Mouse (Mus musculus) hindbrain, embryonic 12.5 days (tissue): ENCODE results near the gene Olfr464. TPM values are rescaled to one million over a fixed set of nuclear protein-coding genes. Genes with fewer than 3 reads are reported as not detected.

Experiments
- polyA plus RNA-seq: library from polyadenylated mRNA; unstranded; fragments of >200 nt; fragmentation: Nextera tagmentation; extraction: Ambion mirVana; gene quantifications from 2 replicates; pipeline ENCODE4 v1.2.1, GENCODE M21; 2016

Gene Olfr464
- polyA plus RNA-seq, 1 experiment from 2014 or later = not detected

Other genes starting within 250 kb of the Olfr464 start
- 129 and 141 TPM in 2 replicates for gene Supt4a, start 183.4 kb downstream of the Olfr464 start, polyA plus RNA-seq
- 30.5 and 32.7 TPM in 2 replicates for gene Tspoap1, start 160.4 kb downstream of the Olfr464 start, polyA plus RNA-seq
- gene Mpo, start 127.4 kb downstream of the Olfr464 start, polyA plus RNA-seq = 1.7 and 2.3 TPM in 2 replicates
- 0.53 and 0.79 TPM in 2 replicates for gene Lpo, start 92.7 kb downstream of the Olfr464 start, polyA plus RNA-seq
- 15.9 and 19.5 TPM in 2 replicates for gene Mks1, start 67.8 kb downstream of the Olfr464 start, polyA plus RNA-seq
- 0.15 TPM in 1 of 2 replicates, not detected in the other for gene Epx, start 45.4 kb downstream of the Olfr464 start, polyA plus RNA-seq
- gene Olfr462, start 28.7 kb downstream of the Olfr464 start, polyA plus RNA-seq = not detected in 2 replicates
- gene Olfr463, start 23.6 kb downstream of the Olfr464 start, polyA plus RNA-seq = not detected in 2 replicates
- 39.9 and 44.8 TPM in 2 replicates for gene Dynll2, start 66.6 kb upstream of the Olfr464 start, polyA plus RNA-seq
- gene Srsf1, start 126.4 kb upstream of the Olfr464 start, polyA plus RNA-seq = 468 and 477 TPM in 2 replicates
- gene Vezf1, start 147.3 kb upstream of the Olfr464 start, polyA plus RNA-seq = 75.1 and 79.0 TPM in 2 replicates
- 53.2 and 53.3 TPM in 2 replicates for gene Cuedc1, start 177.1 kb upstream of the Olfr464 start, polyA plus RNA-seq